Mouse (Mus musculus) frontal cortex, adult 2 months (tissue): ENCODE measurements around the gene Retreg3. TPM values are rescaled to one million over a fixed set of nuclear protein-coding genes. Genes with fewer than 3 reads are reported as not detected.

Experiments
- DNase-seq, 2 experiments: peaks; one replicate each; pipeline ENCODE4 v3.0.0; 2022; ENCODE audit warnings: low spot score in 1 of 2; ENCODE audit errors: extremely low spot score in 1 of 2
- polyA plus RNA-seq: library from polyadenylated mRNA; depleted of rRNA; stranded (reverse); fragments of >200 nt; gene quantifications from 2 replicates; pipeline ENCODE4 v1.2.3, GENCODE M21; 2012

Retreg3 gene
- polyA plus RNA-seq, 1 experiment = 66.5 TPM

- DNase-seq = no peak
These were observed 974 bp upstream of the Retreg3 start for GRCm38 (mm10) chr11:101120545-101121188.

- DNase-seq = no peak
These were observed 447 bp downstream of the Retreg3 start for GRCm38 (mm10) chr11:101119131-101119760.

- DNase-seq = no peak
These were observed 1.6 kb downstream of the Retreg3 start for GRCm38 (mm10) chr11:101118105-101118504.

- DNase-seq = no peak
These were observed 4.1 kb downstream of the Retreg3 start for GRCm38 (mm10) chr11:101115564-101115963.

- no peak for DNase-seq
These were observed 7.5 kb downstream of the Retreg3 start for GRCm38 (mm10) chr11:101112186-101112585.

GRCm38 (mm10) chr11:101111178-101111577, 8.5 kb downstream of the Retreg3 start:
- DNase-seq = no peak

GRCm38 (mm10) chr11:101110708-101111107, 9.0 kb downstream of the Retreg3 start:
- no peak for DNase-seq

- DNase-seq = no peak
These were observed 10.3 kb downstream of the Retreg3 start for GRCm38 (mm10) chr11:101109351-101109750.

- DNase-seq = no peak
These were observed 16.7 kb downstream of the Retreg3 start for GRCm38 (mm10) chr11:101103011-101103410.

GRCm38 (mm10) chr11:101098231-101098630, 21.5 kb downstream of the Retreg3 start:
- no peak for DNase-seq

- DNase-seq = peak; percentile 90 to 95
These were observed 24.2 kb downstream of the Retreg3 start, which contains the start of gene Psmc3ip for GRCm38 (mm10) chr11:101095314-101096024. Psmc3ip (minus strand) TSS chr11:101095436.

- no peak for DNase-seq
These were observed 24.8 kb downstream of the Retreg3 start for GRCm38 (mm10) chr11:101094930-101095313.

- no peak for DNase-seq
These were observed 29.8 kb downstream of the Retreg3 start for GRCm38 (mm10) chr11:101089931-101090330.

- no peak for DNase-seq
These were observed 32.0 kb downstream of the Retreg3 start for GRCm38 (mm10) chr11:101087682-101088055.

GRCm38 (mm10) chr11:101086756-101087681, 32.7 kb downstream of the Retreg3 start, which contains the start of gene Mlx:
Mlx (plus strand) TSS chr11:101087277.
- DNase-seq = peak; percentile 87 to 97

- no peak for DNase-seq
These were observed 33.4 kb downstream of the Retreg3 start for GRCm38 (mm10) chr11:101086323-101086674.

- no peak for DNase-seq
These were observed 33.9 kb downstream of the Retreg3 start for GRCm38 (mm10) chr11:101085617-101086322.

- no peak for DNase-seq
These were observed 34.9 kb downstream of the Retreg3 start for GRCm38 (mm10) chr11:101084811-101085210.

- DNase-seq = no peak
These were observed 35.4 kb downstream of the Retreg3 start for GRCm38 (mm10) chr11:101084246-101084645.

GRCm38 (mm10) chr11:101083083-101083697, 36.5 kb downstream of the Retreg3 start:
- no peak for DNase-seq
